Mouse (Mus musculus) lung, embryonic 16.5 days (tissue): ENCODE results near the gene Limk1. TPM values are rescaled to one million over a fixed set of nuclear protein-coding genes. Genes with fewer than 3 reads are reported as not detected.

Source experiments
- ATAC-seq: fragments of 200-750 bp; cut with Nextera tagmentation; 2 replicates; pipeline ENCODE4 v1.8.0; 2017; ENCODE audit warnings: low read depth, mild to moderate bottlenecking, moderate library complexity
- H3K27ac ChIP-seq: fragments of 300-500 bp; sonication (generic); 2 replicates; pipeline ENCODE4 v1.5.1; 2014; ENCODE audit warnings: mild to moderate bottlenecking, control low read depth, low read length
- H3K27me3 ChIP-seq: fragments of 300-500 bp; sonication (generic); 2 replicates; pipeline ENCODE4 v1.6.1; 2014; ENCODE audit warnings: low read depth, low read length, mixed read lengths; ENCODE audit not compliant: control insufficient read depth, insufficient read depth
- H3K36me3 ChIP-seq: fragments of 300-500 bp; sonication (generic); 2 replicates; pipeline ENCODE4 v1.6.1; 2014; ENCODE audit warnings: low read length; ENCODE audit not compliant: control insufficient read depth, insufficient read depth
- H3K4me1 ChIP-seq: fragments of 300-500 bp; sonication (generic); replicated peaks from 2 replicates; pipeline ENCODE4 v1.6.1; 2014; ENCODE audit warnings: low read length, mixed read lengths; ENCODE audit not compliant: control insufficient read depth, insufficient read depth
- H3K4me2 ChIP-seq: fragments of 300-500 bp; sonication (generic); 2 replicates; pipeline ENCODE4 v1.6.1; 2014; ENCODE audit warnings: low read depth, low read length, control low read depth
- H3K4me3 ChIP-seq: fragments of 300-500 bp; sonication (generic); 2 replicates; pipeline ENCODE4 v1.5.1; 2014; ENCODE audit warnings: mild to moderate bottlenecking, low read length, control low read depth
- H3K9ac ChIP-seq: fragments of 300-500 bp; sonication (generic); 2 replicates; pipeline ENCODE4 v1.6.1; 2014; ENCODE audit warnings: low read length, control low read depth
- H3K9me3 ChIP-seq: fragments of 300-500 bp; sonication (generic); 2 replicates; pipeline ENCODE4 v1.6.1; 2016; ENCODE audit warnings: low read length; ENCODE audit not compliant: control insufficient read depth
- WGBS: fragments of 180-500 bp; shearing (Covaris S2); extraction: QIAGEN DNeasy Blood & Tissue Kit; methylation state at CpG from one replicate; pipeline ENCODE4 v1.1.7; 2014; 5-methylcytosine and 5-hydroxymethylcytosine counted together
- polyA plus RNA-seq: library from polyadenylated mRNA; unstranded; fragments of >200 nt; fragmentation: Nextera tagmentation; extraction: Ambion mirVana; gene quantifications from 2 replicates; pipeline ENCODE4 v1.2.1, GENCODE M21; 2015

Limk1 gene
- polyA plus RNA-seq, 1 experiment from 2014 or later, result 8.3 TPM

GRCm38 (mm10) chr5:134611810-134612521 lies 76.4 kb downstream of the Limk1 start:
- H3K36me3 ChIP-seq, result no peaks in the 10 kb centered on the region
- H3K27me3 ChIP-seq, result no peaks in the 10 kb centered on the region
- H3K4me1 ChIP-seq, result no peaks in the 10 kb centered on the region
- H3K27ac ChIP-seq, result no peak overlapping the region
- no peak overlapping the region for H3K4me2 ChIP-seq
- H3K9ac ChIP-seq, result no peak overlapping the region; the same call in 1 of the 2 replicates
- H3K9me3 ChIP-seq, result no peaks in the 10 kb centered on the region
- no peak for ATAC-seq
- no peak overlapping the region for H3K4me3 ChIP-seq
- WGBS, result 44% methylated on average over 8 of the region's 8 CpGs

- Histone ChIP-seq H3K4me2 (no peak overlapping the region), H3K4me1 (no peaks in the 10 kb centered on the region), H3K4me3 (no peak overlapping the region), H3K27ac (no peak overlapping the region), H3K9ac (no peak overlapping the region), H3K36me3 (no peaks in the 10 kb centered on the region), H3K9me3 (no peaks in the 10 kb centered on the region), H3K27me3 (no peaks in the 10 kb centered on the region)
- 85% methylated on average over 12 of the region's 12 CpGs for WGBS
- no peak for ATAC-seq
These were observed 78.3 kb downstream of the Limk1 start for GRCm38 (mm10) chr5:134609916-134610643.

- Histone ChIP-seq H3K9ac (no peak overlapping the region), H3K27ac (no peak overlapping the region), H3K4me1 (no peaks in the 10 kb centered on the region), H3K4me2 (no peak overlapping the region), H3K9me3 (no peaks in the 10 kb centered on the region), H3K27me3 (no peaks in the 10 kb centered on the region), H3K36me3 (no peaks in the 10 kb centered on the region), H3K4me3 (no peak overlapping the region)
- peak; percentile 64 for ATAC-seq
- WGBS, result 51% methylated on average over 5 of the region's 5 CpGs
These were observed 81.3 kb downstream of the Limk1 start for GRCm38 (mm10) chr5:134607121-134607520.

- Histone ChIP-seq H3K9ac (no peak overlapping the region), H3K4me3 (no peak overlapping the region), H3K9me3 (no peaks in the 10 kb centered on the region), H3K36me3 (no peaks in the 10 kb centered on the region), H3K4me1 (no peaks in the 10 kb centered on the region), H3K27ac (no peak overlapping the region), H3K27me3 (no peaks in the 10 kb centered on the region), H3K4me2 (no peak overlapping the region)
- no peak for ATAC-seq
These were observed 82.1 kb downstream of the Limk1 start for GRCm38 (mm10) chr5:134606314-134606713.

Other genes starting within 250 kb of the Limk1 start
- 58.8 and 67.5 TPM in 2 replicates for gene Gtf2ird1, start 231.9 kb downstream of the Limk1 start, polyA plus RNA-seq
- 4.6 and 4.7 TPM in 2 replicates for gene Clip2, start 136.2 kb downstream of the Limk1 start, polyA plus RNA-seq
- gene Syna, start 128.4 kb downstream of the Limk1 start, polyA plus RNA-seq, result 0.20 and 0.23 TPM in 2 replicates
- 255 and 270 TPM in 2 replicates for gene Rfc2, start 107.2 kb downstream of the Limk1 start, polyA plus RNA-seq
- 1.8 and 3.3 TPM in 2 replicates for gene Lat2, start 73.6 kb downstream of the Limk1 start, polyA plus RNA-seq
- 493 and 502 TPM in 2 replicates for gene Eif4h, start 49.1 kb downstream of the Limk1 start, polyA plus RNA-seq
- 570 and 624 TPM in 2 replicates for gene Eln, start 58.7 kb upstream of the Limk1 start, polyA plus RNA-seq
- not detected in 2 replicates for gene Tmem270, start 218.1 kb upstream of the Limk1 start, polyA plus RNA-seq
- 0.75 and 3.3 TPM in 2 replicates for gene Cldn13, start 226.9 kb upstream of the Limk1 start, polyA plus RNA-seq
- 30.6 and 33.5 TPM in 2 replicates for gene Mettl27, start 243.8 kb upstream of the Limk1 start, polyA plus RNA-seq